Mouse (Mus musculus): ENCODE measurements around the gene Erp44.

DNA sequence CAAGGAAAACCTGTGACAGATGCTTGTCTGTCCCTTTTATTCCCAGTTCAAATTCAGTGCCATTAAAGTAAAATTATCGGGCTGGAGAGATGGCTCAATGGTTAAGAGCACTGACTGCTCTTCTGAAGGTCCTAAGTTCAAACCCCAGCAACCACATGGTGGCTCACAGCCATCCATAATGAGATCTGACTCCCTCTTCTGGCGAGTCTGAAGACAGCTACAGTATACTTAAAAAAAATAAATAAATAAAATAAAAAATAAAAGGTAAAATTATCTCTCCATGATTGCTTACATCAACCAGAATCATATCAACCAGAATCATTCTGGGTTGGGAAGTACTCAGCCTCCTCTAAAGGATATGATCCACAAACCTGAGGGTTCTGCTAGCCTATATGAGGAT lies 48.7 kb upstream of the Erp44 start:
- TF ChIP-seq CTCF (conservative IDR thresholded peaks at IDR 0.05; ENCODE audit: low read length) = no peak
- TF ChIP-seq POU5F1 (IDR thresholded peaks at IDR 0.05; ENCODE audit: borderline replicate concordance, low read length) = no peak
- no peak for TF ChIP-seq NANOG (IDR thresholded peaks at IDR 0.05; ENCODE audit: borderline replicate concordance, low read length)

All from E14TG2a.4 (cell line).